Mouse (Mus musculus) E14TG2a.4 (cell line): ENCODE measurements around the gene Zdhhc22.

Source experiments
- H3K27me3 ChIP-seq: 2 replicates; pipeline ENCODE4 v1.6.1; 2014; ENCODE audit warnings: low read length, control low read depth; ENCODE audit not compliant: insufficient read depth
- H3K36me3 ChIP-seq: 2 replicates; pipeline ENCODE4 v1.6.1; 2014; ENCODE audit warnings: low read length, control low read depth; ENCODE audit not compliant: insufficient read depth
- H3K4me1 ChIP-seq: replicated peaks from 2 replicates; pipeline ENCODE4 v1.6.1; 2014; ENCODE audit warnings: low read depth, low read length, control low read depth
- H3K4me3 ChIP-seq: replicated peaks from 2 replicates; pipeline ENCODE4 v1.5.1; 2014; ENCODE audit warnings: mild to moderate bottlenecking, low read length
- H3K9me3 ChIP-seq: 2 replicates; pipeline ENCODE4 v1.6.1; 2014; ENCODE audit warnings: low read length, control low read depth
- CTCF ChIP-seq: conservative IDR thresholded peaks from 2 replicates; pipeline ENCODE4 v1.5.1; 2014; ENCODE audit warnings: low read length
- NANOG ChIP-seq: IDR thresholded peaks from 2 replicates; pipeline ENCODE4 v1.6.1; 2014; ENCODE audit warnings: borderline replicate concordance, low read length, mixed read lengths
- POU5F1 ChIP-seq: IDR thresholded peaks from 2 replicates; pipeline ENCODE4 v1.6.1; 2014; ENCODE audit warnings: low read length, borderline replicate concordance

Zdhhc22 gene

GRCm38 (mm10) chr12:87023456-87023855 is 33.2 kb upstream of the Zdhhc22 start:
- peaks cover 29% of the 10 kb centered on the region for H3K27me3 ChIP-seq
- no peak overlapping the region for H3K4me3 ChIP-seq
- TF ChIP-seq CTCF: no peak
- no peak for TF ChIP-seq POU5F1
- TF ChIP-seq NANOG: no peak
- peaks cover 30% of the 10 kb centered on the region for H3K4me1 ChIP-seq
- H3K9me3 ChIP-seq: no peaks in the 10 kb centered on the region
- no peaks in the 10 kb centered on the region for H3K36me3 ChIP-seq

- Histone ChIP-seq H3K9me3 (no peaks in the 10 kb centered on the region), H3K4me1 (peaks cover 21% of the 10 kb centered on the region), H3K4me3 (no peak overlapping the region), H3K36me3 (no peaks in the 10 kb centered on the region), H3K27me3 (peaks cover 16% of the 10 kb centered on the region; the same call in 1 of the 2 replicates)
- no peak for TF ChIP-seq CTCF
- TF ChIP-seq POU5F1: no peak
- TF ChIP-seq NANOG: no peak
Measured at GRCm38 (mm10) chr12:87022006-87022405, 31.8 kb upstream of the Zdhhc22 start.

- TF ChIP-seq POU5F1: no peak
- TF ChIP-seq NANOG: no peak
- no peak for TF ChIP-seq CTCF
- H3K36me3 ChIP-seq: no peaks in the 10 kb centered on the region
- H3K4me3 ChIP-seq: no peak within 1 kb of the TSS
- H3K4me1 ChIP-seq: peaks cover 11% of the 10 kb centered on the region
- H3K27me3 ChIP-seq: 0 out of 2 replicates have a peak, but pooled peaks cover 11% of the 10 kb centered on the region
- no peaks in the 10 kb centered on the region for H3K9me3 ChIP-seq
Measured at GRCm38 (mm10) chr12:87021040-87021439, 30.8 kb upstream of the Zdhhc22 start, which contains the start of gene Tmem63c. Gene Tmem63c, plus strand, starts transcription at chr12:87021340.

- peaks cover 4% of the 10 kb centered on the region for H3K4me1 ChIP-seq
- H3K4me3 ChIP-seq: no peak overlapping the region
- TF ChIP-seq CTCF: no peak
- no peak for TF ChIP-seq NANOG
Measured at GRCm38 (mm10) chr12:87018756-87019155, 28.5 kb upstream of the Zdhhc22 start.

GRCm38 (mm10) chr12:87017041-87017440 is 26.8 kb upstream of the Zdhhc22 start:
- Histone ChIP-seq H3K4me3 (no peak overlapping the region), H3K9me3 (no peaks in the 10 kb centered on the region), H3K36me3 (no peaks in the 10 kb centered on the region), H3K4me1 (peaks cover 4% of the 10 kb centered on the region), H3K27me3 (0 out of 2 replicates have a peak, but pooled peaks cover 6% of the 10 kb centered on the region)
- no peak for TF ChIP-seq POU5F1
- no peak for TF ChIP-seq NANOG
- peak; percentile 98 for TF ChIP-seq CTCF

More at GRCm38 (mm10) chr12:87018756-87019155, 28.5 kb upstream of the Zdhhc22 start:
- no peaks in the 10 kb centered on the region for H3K9me3 ChIP-seq
- H3K36me3 ChIP-seq: no peaks in the 10 kb centered on the region
- H3K27me3 ChIP-seq: 0 out of 2 replicates have a peak, but pooled peaks cover 11% of the 10 kb centered on the region

- no peak for TF ChIP-seq NANOG
- TF ChIP-seq CTCF: no peak
- TF ChIP-seq POU5F1: no peak
- no peak overlapping the region for H3K4me3 ChIP-seq
- no peaks in the 10 kb centered on the region for H3K9me3 ChIP-seq
- H3K36me3 ChIP-seq: no peaks in the 10 kb centered on the region
- peaks cover 25% of the 10 kb centered on the region for H3K4me1 ChIP-seq
- no peaks in the 10 kb centered on the region; the same call in 1 of the 2 replicates for H3K27me3 ChIP-seq
Measured at GRCm38 (mm10) chr12:87004596-87004995, 14.4 kb upstream of the Zdhhc22 start.

GRCm38 (mm10) chr12:87003606-87004005 is 13.4 kb upstream of the Zdhhc22 start:
- Histone ChIP-seq H3K36me3 (no peaks in the 10 kb centered on the region), H3K27me3 (no peaks in the 10 kb centered on the region; the same call in 1 of the 2 replicates), H3K4me1 (peaks cover 25% of the 10 kb centered on the region), H3K4me3 (no peak overlapping the region), H3K9me3 (no peaks in the 10 kb centered on the region)
- no peak for TF ChIP-seq NANOG
- no peak for TF ChIP-seq POU5F1
- TF ChIP-seq CTCF: no peak

- Histone ChIP-seq H3K27me3 (no peaks in the 10 kb centered on the region; the same call in 1 of the 2 replicates), H3K4me3 (no peak overlapping the region), H3K9me3 (no peaks in the 10 kb centered on the region), H3K36me3 (no peaks in the 10 kb centered on the region), H3K4me1 (peaks cover 25% of the 10 kb centered on the region)
- TF ChIP-seq POU5F1: no peak
- TF ChIP-seq CTCF: no peak
- TF ChIP-seq NANOG: no peak
Measured at GRCm38 (mm10) chr12:87002815-87003214, 12.6 kb upstream of the Zdhhc22 start.

GRCm38 (mm10) chr12:87002209-87002608 is 12.0 kb upstream of the Zdhhc22 start:
- TF ChIP-seq NANOG (no peak), POU5F1 (no peak), CTCF (no peak)
- no peaks in the 10 kb centered on the region for H3K36me3 ChIP-seq
- H3K4me3 ChIP-seq: no peak overlapping the region
- peaks cover 25% of the 10 kb centered on the region for H3K4me1 ChIP-seq
- no peaks in the 10 kb centered on the region; the same call in 1 of the 2 replicates for H3K27me3 ChIP-seq
- H3K9me3 ChIP-seq: no peaks in the 10 kb centered on the region
